Mouse (Mus musculus) heart, adult 11 months (tissue): ENCODE measurements around the gene Gm20914.
"Not testable (repeated sequence)": the region's sequence is repeated elsewhere in the genome, so short reads cannot be mapped to it uniquely, and the experiment has no call there.

Source experiments
- DNase-seq: peaks from one replicate; pipeline ENCODE4 v3.0.0; 2022

The Gm20914 gene

DNA sequence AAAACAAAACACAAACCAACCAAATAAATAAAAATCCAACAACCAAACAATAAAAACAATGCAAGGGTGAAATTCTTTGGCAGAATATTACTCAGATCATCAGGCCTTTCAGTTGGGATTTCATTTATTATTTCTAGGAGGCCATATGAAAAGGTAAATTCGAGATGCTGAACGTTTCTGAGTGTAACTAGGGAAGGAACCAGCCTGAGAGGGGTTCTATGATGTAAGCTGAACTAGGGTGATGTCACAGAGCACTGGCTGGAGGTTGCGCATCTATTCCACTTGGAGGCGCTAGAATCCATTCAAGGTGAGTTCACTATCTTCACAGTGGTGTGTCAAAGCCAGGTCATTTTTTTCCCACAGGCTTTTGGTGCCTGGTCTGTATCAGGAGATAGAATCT is at the start of gene Gm20914:
TSS of gene Gm20914 (plus strand) at position 301 of the 400 bp plus-strand sequence.
- not testable (repeated sequence) for DNase-seq
